Mouse (Mus musculus) myocyte (in vitro differentiated cells): ENCODE data around the gene Pex11g.

Experiments
- E2F4 ChIP-seq: IDR thresholded peaks from one replicate; pipeline ENCODE4 v1.6.1; 2011; ENCODE audit warnings: mild to moderate bottlenecking, control low read depth, moderate library complexity; ENCODE audit not compliant: insufficient read depth
- MAX ChIP-seq: IDR thresholded peaks from one replicate; pipeline ENCODE4 v1.6.1; 2011; ENCODE audit warnings: low read depth, mild to moderate bottlenecking, control low read depth
- MYOD1 ChIP-seq, 3 experiments: IDR thresholded peaks; one replicate each; pipeline ENCODE4 v1.6.1; 2011; ENCODE audit warnings: control low read depth in 2 of 3, low read depth in 2 of 3, mild to moderate bottlenecking in 2 of 3, moderate library complexity in 1 of 3; ENCODE audit not compliant: insufficient read length in 2 of 3, control insufficient read depth in 1 of 3
- MYOG ChIP-seq, 3 experiments: IDR thresholded peaks; one replicate each; pipeline ENCODE4 v1.6.1; 2011; ENCODE audit warnings: control low read depth in 2 of 3, low read depth in 2 of 3, mild to moderate bottlenecking in 2 of 3; ENCODE audit not compliant: insufficient read length in 2 of 3, control insufficient read depth in 1 of 3, insufficient read depth in 1 of 3
- POLR2A ChIP-seq: IDR thresholded peaks from one replicate; pipeline ENCODE4 v1.6.1; 2011; ENCODE audit warnings: low read depth, mild to moderate bottlenecking, control low read depth, moderate library complexity; ENCODE audit not compliant: insufficient read length
- POLR2AphosphoS2 ChIP-seq: IDR thresholded peaks from one replicate; pipeline ENCODE4 v1.6.1; 2011; ENCODE audit warnings: low read depth, control low read depth; ENCODE audit not compliant: insufficient read length
- TCF12 ChIP-seq: IDR thresholded peaks from one replicate; pipeline ENCODE4 v1.6.1; 2011; ENCODE audit warnings: mild to moderate bottlenecking, control low read depth; ENCODE audit not compliant: poor library complexity, insufficient read depth, severe bottlenecking
- USF1 ChIP-seq: IDR thresholded peaks from one replicate; pipeline ENCODE4 v1.6.1; 2011; ENCODE audit warnings: low read depth, mild to moderate bottlenecking, control low read depth, moderate library complexity

DNA sequence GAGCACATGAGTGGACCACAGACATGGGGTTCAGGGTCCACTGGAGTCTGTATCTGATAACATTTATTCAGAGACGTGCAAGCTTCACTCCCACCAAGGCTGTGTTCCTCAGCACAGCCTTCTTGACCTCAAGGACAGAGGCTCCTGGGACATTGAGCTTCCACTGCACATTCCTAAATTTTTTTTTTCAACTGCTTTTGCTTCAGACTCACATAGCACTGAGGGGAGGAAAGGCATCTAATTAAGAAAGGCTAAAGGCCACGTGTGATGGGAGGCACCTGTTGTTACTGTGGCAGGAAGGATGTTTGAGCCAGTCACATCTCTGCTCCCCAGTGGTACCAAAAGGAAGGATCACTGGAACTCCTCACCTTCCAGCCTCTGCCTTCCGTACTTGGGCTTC is 36.4 kb downstream of the Pex11g start:
- TF ChIP-seq POLR2A (no peak), USF1 (no peak), MYOG (IDR thresholded peaks at IDR 0.05; ENCODE audit: control insufficient read depth in 1 of 3, insufficient read depth in 1 of 3, insufficient read length in 2 of 3, low read depth in 2 of 3) (no peak), TCF12 (no peak), E2F4 (no peak), MAX (no peak), MYOD1 (IDR thresholded peaks at IDR 0.05; ENCODE audit: control insufficient read depth in 1 of 3, insufficient read length in 2 of 3, low read depth in 2 of 3) (no peak), POLR2AphosphoS2 (no peak)
